Mouse (Mus musculus) midbrain, postnatal 0 days (tissue): Measurements from ENCODE around the gene Mplkip. TPM values are rescaled to one million over a fixed set of nuclear protein-coding genes. Genes with fewer than 3 reads are reported as not detected.
A peak's percentile ranks its signal among the peaks of the same experiment; 100 is the strongest.

Experiments
- ATAC-seq: fragments of 200-750 bp; cut with Nextera tagmentation; 2 replicates; pipeline ENCODE4 v1.8.0; 2017; ENCODE audit warnings: moderate number of reproducible peaks, mild to moderate bottlenecking, moderate TSS enrichment, moderate library complexity; ENCODE audit not compliant: low FRiP score
- DNase-seq: peaks from one replicate; pipeline ENCODE4 v3.0.0-alpha.2; 2015; ENCODE audit warnings: low spot score
- H3K27ac ChIP-seq: fragments of 300-500 bp; sonication (generic); 2 replicates; pipeline ENCODE4 v1.5.1; 2014; ENCODE audit warnings: low read depth, mild to moderate bottlenecking, low read length, mixed read lengths
- H3K27me3 ChIP-seq: fragments of 300-500 bp; sonication (generic); 2 replicates; pipeline ENCODE4 v1.6.1; 2014; ENCODE audit warnings: low read length, control low read depth, mixed read lengths; ENCODE audit not compliant: insufficient read depth
- H3K36me3 ChIP-seq: fragments of 300-500 bp; sonication (generic); 2 replicates; pipeline ENCODE4 v1.6.1; 2014; ENCODE audit warnings: low read length, control low read depth, mixed read lengths; ENCODE audit not compliant: insufficient read depth
- H3K4me1 ChIP-seq: fragments of 300-500 bp; sonication (generic); 2 replicates; pipeline ENCODE4 v1.6.1; 2014; ENCODE audit warnings: mild to moderate bottlenecking, control low read depth, antibody characterized with exemption, low read length, mixed read lengths; ENCODE audit not compliant: insufficient read depth
- H3K4me2 ChIP-seq: fragments of 300-500 bp; sonication (generic); 2 replicates; pipeline ENCODE4 v1.6.1; 2014; ENCODE audit warnings: low read depth, mild to moderate bottlenecking, low read length, mixed read lengths; ENCODE audit not compliant: poor library complexity, severe bottlenecking
- H3K4me3 ChIP-seq: fragments of 300-500 bp; sonication (generic); 2 replicates; pipeline ENCODE4 v1.5.1; 2014; ENCODE audit warnings: low read depth, mild to moderate bottlenecking, low read length, moderate library complexity
- H3K9ac ChIP-seq: fragments of 300-500 bp; sonication (generic); replicated peaks from 2 replicates; pipeline ENCODE4 v1.6.1; 2014; ENCODE audit warnings: mild to moderate bottlenecking, low read length, moderate library complexity, mixed read lengths; ENCODE audit not compliant: poor library complexity, severe bottlenecking
- H3K9me3 ChIP-seq: fragments of 300-500 bp; sonication (generic); 2 replicates; pipeline ENCODE4 v1.6.1; 2016; ENCODE audit warnings: low read length, control low read depth
- CTCF ChIP-seq: IDR thresholded peaks from 2 replicates; pipeline ENCODE4 v1.5.1; 2016; ENCODE audit warnings: antibody characterized with exemption, mild to moderate bottlenecking
- WGBS: fragments of 180-500 bp; shearing (Covaris S2); extraction: QIAGEN DNeasy Blood & Tissue Kit; methylation state at CpG from one replicate; pipeline ENCODE4 v1.1.7; 2014; 5-methylcytosine and 5-hydroxymethylcytosine counted together
- polyA plus RNA-seq: library from polyadenylated mRNA; unstranded; fragments of >200 nt; fragmentation: Nextera tagmentation; extraction: Ambion mirVana; gene quantifications from 2 replicates; pipeline ENCODE4 v1.2.1, GENCODE M21; 2015
- total RNA-seq: library from RNA; depleted of rRNA; stranded (reverse); fragments of >200 nt; gene quantifications from 2 replicates; pipeline ENCODE4 v1.2.3, GENCODE M21; 2014

Mplkip gene
- total and polyA plus RNA-seq, 2 experiments from 2014 or later = 19.9 to 28.3 TPM

DNA sequence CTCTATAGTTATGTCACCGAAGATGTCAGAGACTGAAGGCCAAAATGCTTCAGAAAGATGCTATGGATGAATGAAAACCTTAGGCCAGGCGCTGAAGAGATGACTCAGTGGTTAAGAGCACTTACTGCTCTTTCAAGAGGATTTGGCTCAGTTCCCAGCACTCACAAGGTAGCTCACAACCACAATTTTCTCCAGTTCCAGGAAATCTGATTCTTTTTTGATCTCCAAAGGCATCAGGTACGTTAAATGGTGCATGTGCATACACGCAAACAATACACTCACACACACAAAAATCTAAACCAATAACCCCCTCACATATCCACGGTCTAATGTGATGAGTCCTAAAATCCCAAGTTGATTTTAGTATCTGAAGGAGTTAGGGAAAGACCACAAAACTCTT lies 1.2 kb upstream of the Mplkip start:
- no peaks in the 10 kb centered on the region for H3K4me1 ChIP-seq
- H3K36me3 ChIP-seq = no peaks in the 10 kb centered on the region
- DNase-seq (peak; percentile 3), ATAC-seq (no peak)
- WGBS = 69% methylated on average over 5 of the region's 5 CpGs
- H3K4me3 ChIP-seq = peak overlapping the region; percentile 77; the same call in 1 of the 2 replicates
- peak overlapping the region; percentile 80; the same call in 1 of the 2 replicates for H3K4me2 ChIP-seq
- no peak for TF ChIP-seq CTCF
- no peaks in the 10 kb centered on the region for H3K27me3 ChIP-seq
- H3K27ac ChIP-seq = no peak overlapping the region
- H3K9ac ChIP-seq = no peak overlapping the region
- no peaks in the 10 kb centered on the region for H3K9me3 ChIP-seq

DNA sequence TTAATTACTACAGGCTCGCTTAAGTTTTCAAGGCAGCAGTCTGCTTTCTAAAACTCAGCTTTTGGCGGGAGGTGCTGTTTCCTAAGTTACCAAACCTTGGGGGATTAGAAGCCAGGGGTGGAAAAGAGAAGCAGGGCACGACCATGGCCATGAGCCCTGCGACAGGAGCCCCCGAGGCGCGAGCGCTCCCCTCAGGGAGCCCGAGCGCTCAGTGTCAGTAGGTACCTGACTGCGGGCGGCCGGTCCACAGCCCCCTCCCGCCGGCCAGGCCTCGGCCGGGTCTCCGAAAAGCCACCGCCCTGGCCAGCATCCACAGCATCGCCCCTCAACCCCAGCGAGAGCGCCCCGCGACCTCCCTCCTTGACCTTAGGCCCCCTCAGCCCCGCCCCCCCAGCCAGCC lies 578 bp upstream of the Mplkip start:
- DNase-seq = peak; percentile 42

DNA sequence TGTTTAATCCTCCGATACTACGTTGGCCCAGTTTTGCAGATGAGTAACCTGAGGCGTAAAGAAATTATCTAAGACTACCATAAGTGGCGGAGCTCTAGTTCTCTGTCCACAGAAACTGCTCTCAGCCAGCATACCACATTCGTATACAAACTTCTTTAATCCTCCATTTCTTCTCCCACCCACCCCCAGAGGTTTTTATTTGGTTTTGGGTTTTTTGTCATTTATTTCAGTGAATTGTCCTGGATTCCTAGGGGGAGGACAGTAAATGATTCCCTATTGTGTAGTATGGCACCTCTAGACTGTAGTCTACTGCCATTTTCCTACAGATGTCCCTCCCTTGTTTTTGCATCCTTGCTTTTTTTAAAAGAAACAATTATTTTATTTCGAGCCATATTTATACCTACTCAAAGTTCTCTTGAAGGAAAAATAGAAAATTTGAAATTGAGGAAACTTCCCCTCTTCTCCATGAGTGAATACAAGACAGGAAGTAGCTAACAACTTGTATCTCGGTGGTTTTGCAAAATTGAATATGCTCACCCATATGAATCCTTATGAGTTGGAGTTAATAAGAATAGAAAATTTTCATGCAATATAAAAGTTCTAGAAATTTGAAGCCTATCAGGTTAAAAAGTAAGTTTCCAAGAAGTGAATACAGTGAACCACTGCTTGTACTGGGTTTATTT lies 1.0 kb downstream of the Mplkip start:
- peak overlapping the region; percentile 77 for H3K4me3 ChIP-seq
- peak overlapping the region; percentile 91; the same call in 1 of the 2 replicates for H3K27ac ChIP-seq
- no peaks in the 10 kb centered on the region for H3K36me3 ChIP-seq
- H3K27me3 ChIP-seq = no peaks in the 10 kb centered on the region
- peak overlapping the region; percentile 80 for H3K4me2 ChIP-seq
- H3K4me1 ChIP-seq = no peaks in the 10 kb centered on the region
- H3K9ac ChIP-seq = peak overlapping the region; percentile 87
- ATAC-seq (no peak), DNase-seq (peak; percentile 3)
- H3K9me3 ChIP-seq = no peaks in the 10 kb centered on the region
- TF ChIP-seq CTCF = no peak
- 14% methylated on average over 7 of the region's 7 CpGs for WGBS

More for the DNA sequence above, 578 bp upstream of the Mplkip start:
- H3K4me3 ChIP-seq = peak overlapping the region; percentile 77
- under 1% methylated on average over 20 of the region's 25 CpGs for WGBS
- ATAC-seq = peak; percentile 66
- no peaks in the 10 kb centered on the region for H3K27me3 ChIP-seq
- H3K9me3 ChIP-seq = no peaks in the 10 kb centered on the region
- no peaks in the 10 kb centered on the region for H3K36me3 ChIP-seq
- H3K27ac ChIP-seq = peak overlapping the region; percentile 91; the same call in 1 of the 2 replicates
- H3K4me1 ChIP-seq = no peaks in the 10 kb centered on the region
- H3K4me2 ChIP-seq = peak overlapping the region; percentile 80
- no peak for TF ChIP-seq CTCF
- peak overlapping the region; percentile 87 for H3K9ac ChIP-seq

DNA sequence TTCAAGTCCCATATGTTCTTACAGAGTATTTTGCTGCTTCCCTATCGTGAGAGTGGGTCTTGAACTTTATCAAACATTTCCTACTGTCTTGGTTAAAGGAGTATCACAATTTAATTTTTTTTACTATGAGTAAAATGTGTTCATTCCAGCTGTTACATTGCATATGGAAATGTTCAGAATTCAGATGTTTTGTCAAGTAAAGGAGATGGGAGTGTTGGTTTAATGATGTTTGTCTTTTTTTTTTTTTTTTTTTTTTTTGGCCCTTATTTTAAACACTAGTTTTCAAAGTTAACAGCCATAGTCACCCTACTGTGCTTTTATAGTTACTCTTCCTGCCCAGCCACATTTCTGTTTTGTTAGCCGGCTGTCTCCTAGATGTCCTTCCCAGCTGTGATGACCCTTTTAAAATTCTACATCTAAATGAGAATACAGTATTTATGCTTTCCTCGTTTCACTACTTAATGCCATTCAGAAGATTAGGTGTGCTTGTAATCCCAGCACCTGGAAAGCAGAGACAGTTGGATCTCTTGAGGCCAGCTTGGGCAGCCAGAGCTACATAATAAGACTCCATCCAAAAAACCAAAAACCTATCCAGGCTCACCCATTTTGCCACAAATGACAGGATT lies 5.2 kb downstream of the Mplkip start:
- no peak for DNase-seq
- no peak overlapping the region for H3K4me3 ChIP-seq
- no peaks in the 10 kb centered on the region for H3K27me3 ChIP-seq
- WGBS = 66% methylated on average over 3 of the region's 3 CpGs
- no peak overlapping the region for H3K4me2 ChIP-seq
- no peak overlapping the region for H3K27ac ChIP-seq
- H3K9me3 ChIP-seq = no peaks in the 10 kb centered on the region
- no peak for ATAC-seq
- no peak for TF ChIP-seq CTCF
- H3K36me3 ChIP-seq = no peaks in the 10 kb centered on the region
- H3K9ac ChIP-seq = no peak overlapping the region
- no peaks in the 10 kb centered on the region for H3K4me1 ChIP-seq

DNA sequence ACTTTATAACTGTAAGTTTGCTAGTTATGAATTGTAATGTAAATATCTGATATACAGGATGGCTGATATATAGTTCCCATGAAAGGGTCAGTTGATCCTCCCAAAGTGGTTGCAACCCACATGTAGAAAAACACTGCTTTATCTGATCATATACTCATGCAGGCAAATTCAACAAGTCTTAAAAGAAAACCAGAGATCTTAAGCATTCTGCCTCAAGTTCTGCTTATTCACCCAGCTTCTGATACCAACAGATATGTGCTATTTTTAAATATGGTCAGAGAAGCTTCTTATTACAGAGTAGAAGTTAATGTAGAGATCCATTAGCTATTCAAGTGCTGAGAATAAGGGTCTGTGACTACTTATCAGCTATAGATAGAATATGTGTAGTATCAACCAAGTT lies 6.3 kb downstream of the Mplkip start:
- TF ChIP-seq CTCF = no peak

DNA sequence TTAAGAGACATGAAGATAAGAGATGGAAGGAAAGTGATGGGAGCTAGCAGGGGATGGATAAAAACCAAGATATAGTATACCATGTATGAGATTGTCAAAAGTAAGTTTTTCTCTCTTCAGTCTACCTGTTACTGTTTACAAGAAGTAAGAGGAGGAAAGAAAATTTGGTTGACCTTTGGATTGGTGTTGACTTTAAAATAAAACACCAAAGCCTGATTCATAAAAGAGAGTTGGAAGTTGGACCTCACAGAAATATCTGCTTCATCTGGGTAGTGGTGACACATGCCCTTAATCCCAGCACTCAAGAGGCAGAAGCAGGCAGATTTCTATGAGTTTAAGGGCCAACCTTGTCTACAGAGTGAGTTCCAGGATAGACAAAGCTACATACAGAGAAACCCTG lies 7.3 kb downstream of the Mplkip start:
- no peak overlapping the region for H3K27ac ChIP-seq
- H3K36me3 ChIP-seq = no peaks in the 10 kb centered on the region
- no peak overlapping the region for H3K9ac ChIP-seq
- no peak overlapping the region for H3K4me3 ChIP-seq
- H3K4me2 ChIP-seq = no peak overlapping the region
- H3K4me1 ChIP-seq = no peaks in the 10 kb centered on the region
- no peak for TF ChIP-seq CTCF
- no peak for DNase-seq
- no peaks in the 10 kb centered on the region for H3K9me3 ChIP-seq
- no peak for ATAC-seq
- H3K27me3 ChIP-seq = no peaks in the 10 kb centered on the region

More for the DNA sequence above, 6.3 kb downstream of the Mplkip start:
- DNase-seq (no peak), ATAC-seq (no peak)
- no peaks in the 10 kb centered on the region for H3K27me3 ChIP-seq
- no peak overlapping the region for H3K27ac ChIP-seq
- H3K4me2 ChIP-seq = no peak overlapping the region
- H3K4me3 ChIP-seq = no peak overlapping the region
- H3K9ac ChIP-seq = no peak overlapping the region
- H3K36me3 ChIP-seq = no peaks in the 10 kb centered on the region
- no peaks in the 10 kb centered on the region for H3K9me3 ChIP-seq
- no peaks in the 10 kb centered on the region for H3K4me1 ChIP-seq
